Mouse (Mus musculus): ENCODE results near the gene Abcc12.

The Abcc12 gene

GRCm38 (mm10) chr8:86578693-86579092 is 1.8 kb downstream of the Abcc12 start:
- DNase-seq (ENCODE audit: low read depth, low spot score) = peak; percentile 69

GRCm38 (mm10) chr8:86578076-86578475 is 2.4 kb downstream of the Abcc12 start:
- peak; percentile 98 for DNase-seq (ENCODE audit: low read depth, low spot score)

- no peak for DNase-seq (ENCODE audit: low read depth, low spot score)
Observed at GRCm38 (mm10) chr8:86577547-86577946, 2.9 kb downstream of the Abcc12 start.

GRCm38 (mm10) chr8:86563674-86564073 is 16.8 kb downstream of the Abcc12 start:
- no peak for DNase-seq (ENCODE audit: low read depth, low spot score)

GRCm38 (mm10) chr8:86561737-86562136 is 18.7 kb downstream of the Abcc12 start:
- DNase-seq (ENCODE audit: low read depth, low spot score) = no peak

GRCm38 (mm10) chr8:86560688-86561065 is 19.8 kb downstream of the Abcc12 start:
- no peak for DNase-seq (ENCODE audit: low read depth, low spot score)

GRCm38 (mm10) chr8:86559947-86560687 is 20.4 kb downstream of the Abcc12 start:
- no peak for DNase-seq (ENCODE audit: low read depth, low spot score)

- peak; percentile 95 for DNase-seq (ENCODE audit: low read depth, low spot score)
Observed at GRCm38 (mm10) chr8:86557186-86558045, 23.1 kb downstream of the Abcc12 start.

GRCm38 (mm10) chr8:86555564-86555963 is 24.9 kb downstream of the Abcc12 start:
- DNase-seq (ENCODE audit: low read depth, low spot score) = peak; percentile 61

- DNase-seq (ENCODE audit: low read depth, low spot score) = peak; percentile 64
Observed at GRCm38 (mm10) chr8:86554220-86554891, 26.1 kb downstream of the Abcc12 start.

GRCm38 (mm10) chr8:86550516-86550915 is 30.0 kb downstream of the Abcc12 start:
- DNase-seq (ENCODE audit: low read depth, low spot score) = no peak

- DNase-seq (ENCODE audit: low read depth, low spot score) = no peak
Observed at GRCm38 (mm10) chr8:86546001-86546400, 34.5 kb downstream of the Abcc12 start.

- DNase-seq (ENCODE audit: low read depth, low spot score) = peak; percentile 57
Observed at GRCm38 (mm10) chr8:86540906-86541305, 39.6 kb downstream of the Abcc12 start.

- DNase-seq (ENCODE audit: low read depth, low spot score) = no peak
Observed at GRCm38 (mm10) chr8:86540376-86540775, 40.1 kb downstream of the Abcc12 start.

GRCm38 (mm10) chr8:86536663-86536987 is 43.9 kb downstream of the Abcc12 start:
- no peak for DNase-seq (ENCODE audit: low read depth, low spot score)

- DNase-seq (ENCODE audit: low read depth, low spot score) = peak; percentile 96
Observed at GRCm38 (mm10) chr8:86535791-86536662, 44.5 kb downstream of the Abcc12 start.

GRCm38 (mm10) chr8:86535068-86535560 is 45.4 kb downstream of the Abcc12 start:
- no peak for DNase-seq (ENCODE audit: low read depth, low spot score)

- DNase-seq (ENCODE audit: low read depth, low spot score) = no peak
Observed at GRCm38 (mm10) chr8:86529714-86530113, 50.8 kb downstream of the Abcc12 start.

GRCm38 (mm10) chr8:86527336-86528029 is 53.0 kb downstream of the Abcc12 start:
- DNase-seq (ENCODE audit: low read depth, low spot score) = peak; percentile 57

- peak; percentile 97 for DNase-seq (ENCODE audit: low read depth, low spot score)
Observed at GRCm38 (mm10) chr8:86526808-86527207, 53.7 kb downstream of the Abcc12 start.

GRCm38 (mm10) chr8:86514203-86514602 is 66.3 kb downstream of the Abcc12 start:
- peak; percentile 29 for DNase-seq (ENCODE audit: low read depth, low spot score)

All from brain, adult 2 months (tissue).